Mouse (Mus musculus) embryonic fibroblast, embryonic 13.5 days (primary cell): ENCODE measurements at regions not wholly inside any gene's neighbourhood (a gene's known extent, or its start where the extent isn't known, plus 50 kb on each side); places are given as distances from the start of the nearest gene placed in this dataset.

Source experiments
- H3K27ac ChIP-seq: 2 replicates; pipeline ENCODE4 v1.5.1; 2012; ENCODE audit warnings: low read length, control low read depth, inconsistent platforms; ENCODE audit not compliant: insufficient read depth
- H3K4me1 ChIP-seq: 2 replicates; pipeline ENCODE4 v1.6.1; 2011; ENCODE audit warnings: low read length; ENCODE audit not compliant: control insufficient read depth, insufficient read depth
- H3K4me3 ChIP-seq: 2 replicates; pipeline ENCODE4 v1.5.1; 2011; ENCODE audit warnings: mild to moderate bottlenecking, control low read depth, low read length; ENCODE audit not compliant: insufficient read depth
- CTCF ChIP-seq: IDR thresholded peaks from 2 replicates; pipeline ENCODE4 v1.5.1; 2011; ENCODE audit warnings: mild to moderate bottlenecking, control low read depth, low read length, moderate library complexity, borderline replicate concordance; ENCODE audit not compliant: insufficient read depth
- POLR2A ChIP-seq: IDR thresholded peaks from 2 replicates; pipeline ENCODE4 v1.6.1; 2011; ENCODE audit warnings: low read depth, mild to moderate bottlenecking, control low read depth, low read length, moderate library complexity

DNA sequence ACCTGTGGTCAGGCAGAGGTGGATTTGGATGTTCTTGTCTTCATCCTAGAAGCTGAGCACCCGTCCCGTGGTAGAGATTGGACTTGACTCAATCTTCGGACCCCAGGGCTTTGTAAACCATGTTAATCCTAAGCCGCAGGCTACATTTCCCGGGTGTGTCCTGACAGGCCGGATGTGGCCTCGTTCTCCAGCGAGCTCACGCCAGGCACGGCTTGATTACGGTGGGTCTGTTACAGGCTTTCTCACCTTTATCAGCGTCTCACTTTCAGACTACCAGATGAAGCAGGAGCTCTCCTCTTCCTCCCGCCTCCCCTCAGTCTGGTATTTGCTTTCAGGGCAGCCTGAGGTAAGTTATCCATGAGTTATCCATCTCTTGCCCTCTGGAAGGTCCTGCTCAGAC, 156.4 kb upstream of the Six2 start:
- H3K27ac ChIP-seq: no peak overlapping the region
- no peaks in the 10 kb centered on the region for H3K4me1 ChIP-seq
- H3K4me3 ChIP-seq: no peak overlapping the region
- TF ChIP-seq CTCF (no peak), POLR2A (no peak)

DNA sequence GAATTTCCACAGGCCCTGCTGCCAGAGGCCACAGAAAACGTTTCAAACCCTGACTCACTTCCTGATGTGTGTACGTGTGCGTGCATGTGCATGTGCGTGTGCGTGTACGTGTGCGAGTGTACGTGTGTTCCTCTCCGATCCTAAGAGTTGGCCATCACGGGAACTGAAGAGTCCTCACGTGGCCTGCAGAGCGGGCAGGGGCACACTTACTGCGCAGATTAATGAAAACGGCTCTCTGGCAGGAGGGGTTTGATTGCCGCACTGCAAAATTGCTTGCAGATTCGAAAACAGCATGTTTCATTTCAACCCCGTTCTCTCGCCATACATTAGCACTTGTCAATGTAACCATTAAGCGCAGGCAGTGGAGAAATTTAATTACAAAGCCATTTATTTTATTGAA, 135.0 kb upstream of the Six2 start:
- Histone ChIP-seq H3K27ac (no peak overlapping the region), H3K4me3 (no peak overlapping the region), H3K4me1 (no peaks in the 10 kb centered on the region)
- TF ChIP-seq CTCF (no peak), POLR2A (no peak)

DNA sequence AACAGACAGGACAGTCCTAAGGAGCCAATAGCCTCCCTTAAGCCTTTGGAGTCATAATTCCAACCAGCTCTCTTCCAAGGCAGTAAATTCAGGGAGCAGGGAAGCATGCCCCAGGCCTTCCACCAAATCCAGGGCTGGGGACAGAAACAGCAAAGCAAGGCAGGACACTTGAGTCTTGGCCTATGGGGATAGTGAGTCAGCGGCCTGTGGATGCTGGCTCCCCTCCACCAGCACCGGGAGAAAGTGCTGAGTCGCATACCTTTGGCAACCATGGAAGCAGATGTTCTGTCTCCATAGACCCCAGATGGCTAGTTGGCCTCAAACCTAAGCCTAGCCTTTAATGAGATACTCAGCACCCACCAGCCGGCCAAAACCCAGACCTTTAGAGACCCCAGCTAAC, 133.8 kb upstream of the Six2 start:
- no peak overlapping the region for H3K27ac ChIP-seq
- TF ChIP-seq CTCF (no peak), POLR2A (no peak)
- H3K4me3 ChIP-seq: no peak overlapping the region
- H3K4me1 ChIP-seq: no peaks in the 10 kb centered on the region

DNA sequence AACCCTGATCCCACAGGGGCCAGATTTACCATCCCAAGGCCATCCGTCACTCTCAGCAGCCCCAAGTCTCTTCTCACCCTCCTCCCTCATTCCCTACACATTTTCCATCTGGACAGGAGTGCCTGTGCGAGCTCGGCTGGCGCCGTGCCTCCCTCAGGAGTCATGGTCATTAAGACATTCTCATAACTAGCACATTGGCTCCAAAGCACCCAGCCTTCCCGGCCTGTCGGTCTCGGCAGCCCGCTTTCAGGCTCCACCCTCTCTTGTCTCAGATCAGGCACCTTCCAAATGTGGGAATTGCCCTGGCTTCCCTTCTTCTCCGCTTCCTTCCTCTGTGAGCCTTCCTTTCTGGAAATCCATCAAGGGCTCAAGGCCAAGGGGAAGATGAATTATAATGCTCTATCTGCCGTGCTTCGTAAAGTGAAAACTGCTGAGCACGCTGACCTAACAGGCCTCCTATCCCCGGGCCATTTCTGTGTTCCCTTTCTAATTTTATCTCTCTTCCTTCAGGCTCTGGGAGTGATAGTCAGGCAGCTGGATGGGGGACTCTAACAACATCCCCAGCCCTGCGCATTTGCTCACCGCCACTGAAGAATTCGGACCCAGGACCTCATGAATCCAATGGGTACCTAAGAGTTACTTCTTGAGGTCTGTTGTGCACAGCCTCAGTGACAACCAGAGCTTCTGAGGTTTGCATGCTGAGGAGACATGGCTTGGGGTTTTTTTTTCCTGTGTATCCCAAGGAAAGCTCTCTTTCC, 130.2 kb upstream of the Six2 start:
- no peaks in the 10 kb centered on the region for H3K4me1 ChIP-seq
- TF ChIP-seq CTCF (no peak), POLR2A (no peak)
- no peak overlapping the region for H3K4me3 ChIP-seq
- no peak overlapping the region for H3K27ac ChIP-seq

DNA sequence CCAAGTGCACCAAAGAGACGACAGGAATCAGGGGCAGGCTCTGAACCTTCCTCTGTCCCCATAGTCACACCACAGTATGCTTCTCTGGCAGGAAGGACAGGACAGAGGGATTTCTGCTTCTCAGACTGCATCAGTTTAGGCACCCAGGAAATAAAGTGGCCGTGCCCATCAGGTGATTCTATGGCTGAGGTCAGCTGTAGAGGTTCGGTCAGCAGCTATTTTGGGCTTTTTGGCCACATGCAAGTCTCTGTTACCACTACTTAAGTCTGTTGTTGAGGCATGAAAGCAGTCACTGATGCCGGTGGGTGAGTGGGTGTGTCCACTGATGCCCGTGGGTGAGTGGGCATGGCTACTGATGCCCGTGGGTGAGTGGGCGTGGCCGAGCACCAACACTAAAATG, 128.4 kb upstream of the Six2 start:
- Histone ChIP-seq H3K4me1 (no peaks in the 10 kb centered on the region), H3K4me3 (no peak overlapping the region), H3K27ac (no peak overlapping the region)
- TF ChIP-seq POLR2A (no peak), CTCF (no peak)

DNA sequence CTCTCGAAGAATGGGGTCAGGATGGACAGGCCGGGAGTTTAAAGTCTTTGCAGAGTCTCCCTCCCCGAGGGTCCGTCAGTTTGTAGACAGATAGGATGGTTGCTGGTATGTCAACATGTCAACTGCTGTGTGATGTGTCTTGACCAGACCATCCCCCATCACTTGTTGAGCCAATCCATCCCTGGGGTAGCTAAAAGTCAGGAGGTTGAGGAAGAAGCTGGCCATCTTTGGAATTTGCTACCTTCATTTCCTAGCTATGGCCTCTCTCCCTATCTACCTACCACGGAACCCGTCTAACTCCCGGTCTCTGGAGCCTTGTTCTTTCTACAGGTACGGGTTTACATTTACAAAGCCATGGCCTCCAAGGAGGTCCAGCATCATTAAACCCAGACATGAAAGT, 128.0 kb upstream of the Six2 start:
- TF ChIP-seq CTCF (no peak), POLR2A (no peak)
- H3K4me3 ChIP-seq: no peak overlapping the region
- no peak overlapping the region for H3K27ac ChIP-seq
- H3K4me1 ChIP-seq: no peaks in the 10 kb centered on the region

DNA sequence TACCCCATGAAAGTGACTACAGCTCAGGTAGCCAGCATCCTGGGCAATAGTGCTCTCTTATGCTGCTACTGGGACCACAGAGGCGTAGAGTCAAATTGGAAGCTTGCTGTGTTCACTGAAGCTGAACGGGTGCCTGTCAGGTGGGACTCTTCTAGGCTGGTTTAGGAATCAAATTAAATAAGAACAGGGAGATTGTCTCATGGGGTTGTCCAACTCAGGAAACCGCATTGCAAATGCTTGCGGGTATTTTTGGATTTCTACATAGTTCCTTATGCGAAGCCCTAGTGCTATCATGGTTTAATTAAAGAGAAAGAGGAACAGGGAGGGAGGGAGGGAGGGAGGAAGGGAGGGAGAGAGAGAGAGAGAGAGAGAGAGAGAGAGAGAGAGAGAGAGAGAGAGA, 120.5 kb upstream of the Six2 start:
- TF ChIP-seq CTCF: no peak
- TF ChIP-seq POLR2A: no peak

DNA sequence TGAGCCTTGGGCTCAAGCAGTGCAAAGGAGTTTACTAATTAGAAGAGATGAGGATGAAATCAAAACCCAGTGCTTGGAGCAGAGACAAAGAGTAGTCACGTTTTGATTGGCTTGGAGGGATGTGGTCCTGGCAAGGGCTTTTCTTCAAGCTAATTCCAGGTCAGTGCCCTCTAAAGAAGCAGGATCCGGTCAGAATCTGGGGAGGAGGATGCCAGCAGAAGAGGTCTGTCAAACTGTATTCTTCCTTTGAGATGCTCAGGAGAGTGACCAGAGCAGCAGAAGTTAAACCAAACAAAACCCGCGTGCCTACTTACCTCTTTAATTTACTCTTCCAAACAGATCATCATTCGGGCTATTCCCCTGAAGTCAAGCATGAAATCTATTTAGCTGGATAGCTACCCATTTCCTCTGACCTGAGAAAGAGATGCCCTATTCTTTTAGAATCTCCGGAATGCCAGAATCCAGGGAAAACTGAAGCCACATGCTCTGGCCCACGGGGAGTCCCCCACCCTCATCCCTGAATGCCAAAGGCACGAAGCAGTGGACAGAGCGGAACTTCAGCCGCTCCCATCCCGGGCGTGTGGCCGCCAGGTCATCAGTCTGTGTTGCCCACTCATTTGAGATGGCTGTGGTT, 117.8 kb upstream of the Six2 start:
- Histone ChIP-seq H3K4me3 (no peak overlapping the region), H3K27ac (no peak overlapping the region), H3K4me1 (no peaks in the 10 kb centered on the region)
- TF ChIP-seq CTCF (no peak), POLR2A (no peak)

More for the DNA sequence above, 120.5 kb upstream of the Six2 start:
- no peaks in the 10 kb centered on the region for H3K4me1 ChIP-seq
- no peak overlapping the region for H3K4me3 ChIP-seq
- H3K27ac ChIP-seq: no peak overlapping the region

DNA sequence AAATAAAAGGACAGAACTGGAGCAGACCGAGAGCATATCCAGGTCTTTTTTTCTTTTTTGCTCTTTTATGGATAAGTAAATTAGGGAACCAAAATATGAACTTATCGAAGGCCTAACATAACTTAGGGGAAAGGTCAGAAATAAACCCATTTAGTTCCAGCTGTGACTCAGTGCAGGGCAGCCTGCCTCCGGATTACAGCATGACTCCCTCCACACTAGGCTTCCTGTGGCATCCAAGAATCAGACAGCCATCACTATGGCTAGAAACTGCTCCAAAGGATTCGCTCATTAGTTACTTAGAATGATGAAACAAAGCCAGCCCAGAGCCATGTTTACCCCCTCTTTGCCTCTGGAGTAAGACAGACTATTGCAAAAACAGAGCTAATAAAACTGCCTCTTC, 116.6 kb upstream of the Six2 start:
- no peak for TF ChIP-seq POLR2A
- no peak for TF ChIP-seq CTCF
- Histone ChIP-seq H3K4me1 (no peaks in the 10 kb centered on the region), H3K27ac (no peak overlapping the region), H3K4me3 (no peak overlapping the region)

DNA sequence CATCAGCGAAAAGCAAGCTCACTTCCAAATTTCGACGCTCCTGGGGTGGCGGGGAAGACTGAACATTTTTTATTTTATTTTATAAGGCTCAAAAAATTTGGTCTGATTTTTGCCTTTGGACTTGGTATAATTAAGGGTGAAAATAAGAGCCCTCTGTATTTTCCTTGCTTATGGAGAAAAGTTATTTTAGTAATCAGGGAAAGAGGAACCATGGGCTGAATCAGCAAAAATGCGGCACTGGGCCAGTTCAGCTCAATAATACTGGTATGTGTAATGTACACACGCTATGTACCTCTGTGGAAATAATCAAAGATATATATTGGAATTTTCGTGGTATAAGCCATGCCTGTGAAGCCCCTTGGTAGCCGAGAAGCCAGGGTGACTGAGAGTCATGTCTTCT, 113.7 kb upstream of the Six2 start:
- no peaks in the 10 kb centered on the region for H3K4me1 ChIP-seq
- TF ChIP-seq POLR2A: no peak
- TF ChIP-seq CTCF: no peak
- H3K27ac ChIP-seq: no peak overlapping the region
- H3K4me3 ChIP-seq: no peak overlapping the region

DNA sequence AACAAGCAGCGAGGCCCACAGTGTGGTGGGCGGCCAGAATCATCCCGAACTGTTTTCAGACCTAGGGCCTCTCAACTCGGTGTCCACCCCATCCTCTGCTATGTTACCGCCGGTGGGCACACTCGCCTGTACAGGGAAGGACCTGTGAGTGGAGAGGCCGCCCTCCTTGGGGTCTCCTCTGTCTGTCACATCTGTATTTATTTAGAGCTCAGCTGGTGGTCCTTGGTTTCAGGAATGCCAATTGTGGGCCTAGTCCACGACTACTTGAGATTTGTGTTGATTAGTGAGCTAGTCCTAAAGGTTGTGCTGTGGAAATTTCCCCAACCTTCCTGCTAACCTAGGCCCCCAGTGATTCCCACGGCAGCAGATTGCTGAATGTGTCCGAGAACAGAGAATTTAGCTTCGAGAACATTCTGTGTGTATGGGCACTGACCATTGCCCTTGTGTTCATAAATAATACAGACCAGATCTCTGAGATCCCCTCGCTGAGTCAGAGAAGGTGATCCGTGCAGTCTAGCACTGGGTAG, 113.1 kb upstream of the Six2 start:
- TF ChIP-seq CTCF (no peak), POLR2A (no peak)
- Histone ChIP-seq H3K27ac (no peak overlapping the region), H3K4me3 (no peak overlapping the region), H3K4me1 (no peaks in the 10 kb centered on the region)
